Mouse (Mus musculus): Measurements from ENCODE around the gene Dgkk. TPM values are rescaled to one million over a fixed set of nuclear protein-coding genes. Genes with fewer than 3 reads are reported as not detected.

The Dgkk gene
- total RNA-seq (2023), result not detected in 4 replicates

DNA sequence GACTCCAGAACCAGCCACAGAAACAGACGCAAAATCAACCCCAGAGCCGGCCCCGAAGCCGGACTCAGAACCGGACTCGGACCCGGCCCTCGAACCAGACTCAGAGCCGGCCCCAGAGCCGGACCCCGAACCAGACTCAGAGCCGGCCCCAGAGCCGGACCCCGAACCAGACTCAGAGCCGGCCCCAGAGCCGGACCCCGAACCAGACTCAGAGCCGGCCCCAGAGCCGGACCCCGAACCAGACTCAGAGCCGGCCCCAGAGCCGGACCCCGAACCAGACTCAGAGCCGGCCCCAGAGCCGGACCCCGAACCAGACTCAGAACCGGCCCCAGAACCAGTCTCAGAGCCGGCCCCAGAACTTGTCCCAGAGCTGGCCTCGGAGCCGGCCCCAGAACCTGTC lies at the start of gene Dgkk:
Gene Dgkk, plus strand, starts transcription at position 301 of the 400 bp plus-strand sequence.

Data from B cell, adult 62 days (primary cell).